Mouse (Mus musculus) MEL (cell line): ENCODE data around the gene Dgkb.

Experiments
- NELFE ChIP-seq: IDR thresholded peaks from 2 replicates; pipeline ENCODE4 v1.6.1; 2011; ENCODE audit warnings: low read depth, low read length, improper control_type of control experiment
- POLR2A ChIP-seq, 2 experiments: IDR thresholded peaks; 2 replicates each; pipeline ENCODE4 v1.6.1; 2011 to 2012; ENCODE audit warnings: low read length in 2 of 2, mild to moderate bottlenecking in 2 of 2, control low read depth in 1 of 2, improper control_type of control experiment in 1 of 2, low read depth in 1 of 2, moderate library complexity in 1 of 2; ENCODE audit not compliant: control insufficient read depth in 1 of 2, insufficient read depth in 1 of 2, poor library complexity in 1 of 2
- USF1 ChIP-seq: IDR thresholded peaks from 2 replicates; pipeline ENCODE4 v1.6.1; 2014; ENCODE audit warnings: low read depth, mild to moderate bottlenecking, inconsistent platforms, low read length, improper control_type of control experiment, moderate library complexity

DNA sequence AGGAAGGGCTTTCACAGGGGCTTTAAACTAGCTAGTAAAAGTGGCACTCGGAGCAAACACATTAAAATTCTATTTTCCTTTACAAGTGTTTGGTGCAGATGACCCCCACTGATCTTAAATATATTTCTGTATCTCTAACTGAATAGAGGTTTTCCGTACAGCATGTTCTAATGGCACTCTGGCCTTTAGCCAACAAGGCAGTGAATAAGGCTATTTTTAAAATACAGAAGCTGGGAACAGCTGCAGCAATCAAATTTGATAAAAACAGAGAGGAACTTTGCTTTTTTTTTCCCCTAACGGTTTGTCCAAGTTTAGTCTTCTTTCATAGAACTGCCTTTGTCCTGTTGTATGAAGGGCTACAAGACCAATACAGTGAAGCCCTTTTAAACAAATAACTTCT is 776.5 kb downstream of the Dgkb start:
- TF ChIP-seq POLR2A (IDR thresholded peaks at IDR 0.05; ENCODE audit: control insufficient read depth in 1 of 2, insufficient read depth in 1 of 2, low read depth in 1 of 2, low read length in 2 of 2, poor library complexity in 1 of 2) (no peak), NELFE (no peak), USF1 (no peak)
